Mouse (Mus musculus): ENCODE measurements around the gene Susd3. TPM values are rescaled to one million over a fixed set of nuclear protein-coding genes. Genes with fewer than 3 reads are reported as not detected.

Susd3 gene
- polyA plus RNA-seq, 1 experiment from 2014 or later = 17.9 TPM

DNA sequence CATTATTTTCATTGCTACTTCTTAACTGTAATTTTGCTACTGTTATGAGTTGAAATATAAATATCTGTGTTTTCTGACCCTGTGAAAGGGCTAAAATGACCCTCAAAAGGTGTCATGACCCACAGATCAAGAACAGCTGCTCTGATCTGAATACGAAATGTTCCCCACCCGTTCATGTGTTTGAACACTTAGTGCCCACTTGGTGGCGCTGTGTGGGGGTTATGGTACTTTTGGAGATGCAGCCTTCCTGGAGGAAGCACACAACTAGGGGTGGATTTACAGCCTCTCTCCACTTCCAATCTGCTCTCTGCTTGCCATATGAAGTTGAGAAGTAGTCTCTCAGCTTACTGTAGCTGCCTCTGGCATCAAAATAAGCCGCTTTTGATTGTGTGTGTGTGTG is 13.8 kb downstream of the Susd3 start:
- H3K27ac ChIP-seq = no peak overlapping the region
- H3K4me3 ChIP-seq (ENCODE audit: inconsistent target) = no peak overlapping the region
- H3K36me3 ChIP-seq (ENCODE audit: inconsistent target) = peaks cover 92% of the 10 kb centered on the region
- H3K79me2 ChIP-seq (ENCODE audit: inconsistent target) = peaks cover 20% of the 10 kb centered on the region
- WGBS (ENCODE audit: missing documents) = 95% methylated on average over 4 of the region's 4 CpGs

DNA sequence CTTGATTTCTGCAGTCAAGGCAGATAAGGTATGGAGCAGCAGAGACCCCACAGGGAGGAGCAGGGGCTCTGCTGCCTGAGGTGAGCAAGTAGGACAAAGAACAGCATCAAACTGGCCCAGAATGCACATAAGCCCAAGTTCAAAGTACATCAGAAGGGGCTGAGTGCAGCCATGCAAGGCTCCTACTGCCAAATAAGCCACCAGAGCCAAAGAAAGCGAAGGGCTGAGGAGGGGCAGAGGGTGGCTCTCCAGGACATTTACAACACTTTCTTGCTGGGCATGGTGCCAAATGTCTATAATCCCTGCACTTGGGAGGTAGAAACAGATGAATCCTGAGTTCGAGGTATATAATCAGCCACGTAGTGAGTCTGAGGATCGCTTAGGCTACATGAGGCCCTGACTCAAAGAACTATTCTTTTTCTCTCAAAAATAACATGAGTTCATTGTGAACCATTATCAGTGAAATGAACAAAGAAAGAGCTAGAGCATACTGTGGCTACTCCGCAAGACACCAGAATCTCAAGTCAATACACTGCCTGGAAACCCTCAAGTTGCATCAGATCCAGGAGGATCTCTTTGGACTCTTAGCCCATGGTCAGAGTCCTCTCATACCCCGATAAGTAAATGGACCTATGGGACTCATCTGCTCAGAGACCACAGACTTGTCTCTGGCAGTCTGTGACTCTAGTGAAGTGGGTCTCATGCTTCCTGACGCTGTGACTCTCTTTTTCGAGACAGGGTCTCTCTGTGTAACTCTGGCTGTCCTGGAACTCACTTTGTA is 14.5 kb downstream of the Susd3 start:
- peaks cover 12% of the 10 kb centered on the region for H3K79me2 ChIP-seq (ENCODE audit: inconsistent target)
- H3K36me3 ChIP-seq (ENCODE audit: inconsistent target) = peaks cover 85% of the 10 kb centered on the region
- no peak overlapping the region for H3K27ac ChIP-seq
- 98% methylated on average over 8 of the region's 8 CpGs for WGBS (ENCODE audit: missing documents)
- H3K4me3 ChIP-seq (ENCODE audit: inconsistent target) = no peak overlapping the region

DNA sequence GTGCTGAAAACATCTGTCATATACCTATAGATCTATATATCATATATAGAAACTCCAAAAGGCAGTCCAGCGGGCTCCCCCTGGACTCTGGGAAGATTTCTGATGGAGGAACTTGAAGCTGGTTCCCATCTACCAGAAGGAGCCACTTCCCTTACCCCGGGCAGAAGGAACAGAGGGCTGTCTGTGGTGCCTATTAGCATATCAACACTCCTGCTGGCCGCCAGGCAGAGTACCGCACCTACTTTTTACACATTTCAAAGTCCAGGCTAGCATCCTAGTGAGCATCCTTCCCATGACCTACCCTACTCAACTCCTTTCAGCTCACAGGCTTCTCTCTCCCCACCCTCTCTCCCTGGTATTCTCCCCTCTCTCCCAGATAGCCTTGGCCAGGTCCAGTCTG is 22.9 kb downstream of the Susd3 start:
- Histone ChIP-seq H3K27ac (no peak overlapping the region), H3K4me3 (ENCODE audit: inconsistent target) (no peak overlapping the region), H3K79me2 (ENCODE audit: inconsistent target) (no peaks in the 10 kb centered on the region), H3K36me3 (ENCODE audit: inconsistent target) (peaks cover 8% of the 10 kb centered on the region; the same call in 1 of the 2 replicates)
- 57% methylated on average over 4 of the region's 4 CpGs for WGBS (ENCODE audit: missing documents)

DNA sequence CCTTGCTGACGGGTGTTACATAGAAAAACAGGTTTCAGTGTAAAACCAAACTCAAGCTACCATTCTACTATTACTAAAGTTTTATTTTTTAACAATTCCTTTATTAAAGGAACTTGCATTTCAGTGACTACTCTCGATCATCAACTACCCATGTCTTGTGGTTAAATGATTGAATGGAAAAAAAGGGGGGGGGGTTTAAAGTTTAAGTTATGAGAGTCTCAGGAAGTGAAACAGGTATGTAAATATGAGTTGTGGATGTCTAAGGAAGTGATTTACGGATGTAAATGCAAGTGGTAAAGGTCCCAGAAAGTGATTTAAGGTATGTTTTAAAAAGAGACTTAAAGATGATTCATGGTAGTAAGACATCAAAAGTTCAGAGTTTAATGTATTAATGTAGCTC is 23.3 kb downstream of the Susd3 start:
- WGBS (ENCODE audit: missing documents) = 55% methylated on average over 3 of the region's 3 CpGs
- Histone ChIP-seq H3K79me2 (ENCODE audit: inconsistent target) (no peaks in the 10 kb centered on the region), H3K36me3 (ENCODE audit: inconsistent target) (peaks cover 3% of the 10 kb centered on the region; the same call in 1 of the 2 replicates), H3K4me3 (ENCODE audit: inconsistent target) (no peak overlapping the region), H3K27ac (no peak overlapping the region)

DNA sequence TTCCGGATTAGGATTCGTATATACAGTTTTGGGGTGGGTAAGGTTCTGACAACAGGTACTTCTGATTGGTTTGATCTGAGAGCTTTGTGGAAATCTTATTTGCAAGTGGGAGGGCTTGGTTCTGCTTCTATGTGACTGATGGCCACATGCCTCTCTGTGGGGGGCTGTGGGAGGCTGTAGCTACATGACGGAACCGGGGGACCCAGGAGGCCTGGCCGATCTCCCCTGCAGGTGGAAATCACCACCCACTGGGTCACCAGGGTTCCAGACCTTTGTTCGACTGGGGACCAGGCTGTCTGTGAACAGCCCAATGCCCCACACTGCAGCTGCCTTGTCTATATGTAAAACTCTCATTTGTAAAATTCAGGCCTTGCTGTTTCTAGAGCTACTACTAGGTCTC is 23.8 kb downstream of the Susd3 start:
- WGBS (ENCODE audit: missing documents) = 89% methylated on average over 6 of the region's 6 CpGs
- no peak overlapping the region for H3K27ac ChIP-seq
- H3K4me3 ChIP-seq (ENCODE audit: inconsistent target) = no peak overlapping the region
- H3K36me3 ChIP-seq (ENCODE audit: inconsistent target) = no peaks in the 10 kb centered on the region; the same call in 1 of the 2 replicates
- H3K79me2 ChIP-seq (ENCODE audit: inconsistent target) = no peaks in the 10 kb centered on the region

DNA sequence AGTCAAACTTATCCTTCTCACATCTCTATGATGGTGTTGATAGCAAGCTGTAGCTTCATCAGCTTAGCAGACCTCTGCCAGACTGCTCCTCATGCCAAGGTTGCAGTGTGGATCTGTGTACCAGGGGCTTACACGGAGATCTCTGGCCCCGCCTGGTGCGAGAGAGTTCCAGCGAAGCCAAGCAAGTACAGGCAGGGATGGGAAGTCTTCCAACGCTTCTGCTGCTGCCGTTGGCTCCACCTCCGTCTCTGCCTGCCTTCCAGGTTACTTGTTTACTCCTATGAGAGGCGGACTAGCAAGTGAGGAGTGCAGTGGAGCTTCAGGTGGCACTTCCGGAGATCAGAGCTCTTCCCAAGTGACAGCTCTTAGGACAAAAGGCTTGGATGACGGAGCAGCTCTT is 24.2 kb downstream of the Susd3 start:
- H3K27ac ChIP-seq = no peak overlapping the region
- no peaks in the 10 kb centered on the region for H3K36me3 ChIP-seq (ENCODE audit: inconsistent target)
- WGBS (ENCODE audit: missing documents) = 75% methylated on average over 10 of the region's 10 CpGs
- H3K4me3 ChIP-seq (ENCODE audit: inconsistent target) = no peak overlapping the region
- H3K79me2 ChIP-seq (ENCODE audit: inconsistent target) = no peaks in the 10 kb centered on the region

DNA sequence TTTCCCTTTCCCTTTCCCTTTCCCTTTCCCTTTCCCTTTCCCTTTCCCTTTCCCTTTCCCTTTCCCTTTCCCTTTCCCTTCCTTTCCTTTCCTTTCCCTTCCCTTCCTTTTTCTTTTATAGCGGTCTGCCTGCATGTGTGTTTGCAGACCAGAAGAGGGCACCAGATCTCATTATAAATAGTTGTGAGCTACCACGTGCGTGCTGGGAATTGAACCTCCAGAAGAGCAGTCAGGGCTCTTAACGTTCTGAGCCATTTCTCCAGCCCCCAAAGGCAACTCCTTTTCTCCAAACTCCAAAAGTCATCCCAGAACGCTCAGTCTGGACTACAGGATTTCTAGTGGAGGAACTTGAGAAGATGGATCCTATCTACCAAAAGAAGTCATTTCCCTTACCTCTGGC is 27.6 kb downstream of the Susd3 start:
- no peak overlapping the region for H3K27ac ChIP-seq
- H3K4me3 ChIP-seq (ENCODE audit: inconsistent target) = no peak overlapping the region
- no peaks in the 10 kb centered on the region for H3K79me2 ChIP-seq (ENCODE audit: inconsistent target)
- WGBS (ENCODE audit: missing documents) = 80% methylated on average over 5 of the region's 5 CpGs
- H3K36me3 ChIP-seq (ENCODE audit: inconsistent target) = no peaks in the 10 kb centered on the region

DNA sequence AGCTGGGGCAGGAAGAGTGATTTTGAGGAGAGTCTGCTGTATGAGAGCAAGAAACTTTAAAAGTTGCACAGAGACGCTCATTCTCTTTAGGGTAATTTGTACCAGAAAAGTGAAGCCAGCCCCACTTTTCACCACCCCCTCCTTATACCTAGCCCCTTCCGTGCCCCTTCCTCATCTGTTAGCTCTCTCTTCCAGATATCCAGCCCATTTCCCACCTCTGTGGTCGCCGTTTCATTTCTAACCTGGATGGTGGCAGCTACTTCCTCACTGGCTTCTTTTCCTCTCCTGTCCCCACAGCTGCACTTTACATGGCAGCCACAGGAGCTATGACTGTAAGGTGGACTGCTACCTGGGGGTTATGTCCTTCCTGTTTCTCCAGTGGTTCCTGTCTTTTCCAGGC is 29.1 kb downstream of the Susd3 start:
- no peaks in the 10 kb centered on the region for H3K36me3 ChIP-seq (ENCODE audit: inconsistent target)
- 73% methylated on average over 4 of the region's 4 CpGs for WGBS (ENCODE audit: missing documents)
- no peak overlapping the region for H3K27ac ChIP-seq
- peaks cover 12% of the 10 kb centered on the region for H3K79me2 ChIP-seq (ENCODE audit: inconsistent target)
- no peak overlapping the region for H3K4me3 ChIP-seq (ENCODE audit: inconsistent target)

DNA sequence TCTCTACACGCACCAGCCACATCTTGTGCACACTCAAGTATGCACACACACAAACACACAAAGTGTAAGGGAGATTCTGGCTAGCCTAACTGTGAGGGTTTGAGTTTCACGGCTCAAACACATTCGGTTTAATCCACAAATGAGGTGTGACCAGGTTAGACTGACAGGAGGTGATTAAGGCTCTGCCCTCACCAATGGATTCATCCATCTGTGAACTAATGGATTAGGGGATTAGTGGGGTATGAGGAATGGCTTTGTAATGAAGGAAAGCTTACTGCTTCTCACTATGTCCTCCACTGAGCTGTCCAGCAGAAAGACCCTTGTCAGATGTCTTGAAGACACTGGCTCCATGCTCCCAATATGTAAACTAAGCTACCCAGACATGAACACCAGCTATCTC is 29.9 kb downstream of the Susd3 start:
- Histone ChIP-seq H3K36me3 (ENCODE audit: inconsistent target) (no peaks in the 10 kb centered on the region), H3K4me3 (ENCODE audit: inconsistent target) (no peak overlapping the region), H3K79me2 (ENCODE audit: inconsistent target) (peaks cover 19% of the 10 kb centered on the region), H3K27ac (no peak overlapping the region)
- 96% methylated on average over 3 of the region's 3 CpGs for WGBS (ENCODE audit: missing documents)

DNA sequence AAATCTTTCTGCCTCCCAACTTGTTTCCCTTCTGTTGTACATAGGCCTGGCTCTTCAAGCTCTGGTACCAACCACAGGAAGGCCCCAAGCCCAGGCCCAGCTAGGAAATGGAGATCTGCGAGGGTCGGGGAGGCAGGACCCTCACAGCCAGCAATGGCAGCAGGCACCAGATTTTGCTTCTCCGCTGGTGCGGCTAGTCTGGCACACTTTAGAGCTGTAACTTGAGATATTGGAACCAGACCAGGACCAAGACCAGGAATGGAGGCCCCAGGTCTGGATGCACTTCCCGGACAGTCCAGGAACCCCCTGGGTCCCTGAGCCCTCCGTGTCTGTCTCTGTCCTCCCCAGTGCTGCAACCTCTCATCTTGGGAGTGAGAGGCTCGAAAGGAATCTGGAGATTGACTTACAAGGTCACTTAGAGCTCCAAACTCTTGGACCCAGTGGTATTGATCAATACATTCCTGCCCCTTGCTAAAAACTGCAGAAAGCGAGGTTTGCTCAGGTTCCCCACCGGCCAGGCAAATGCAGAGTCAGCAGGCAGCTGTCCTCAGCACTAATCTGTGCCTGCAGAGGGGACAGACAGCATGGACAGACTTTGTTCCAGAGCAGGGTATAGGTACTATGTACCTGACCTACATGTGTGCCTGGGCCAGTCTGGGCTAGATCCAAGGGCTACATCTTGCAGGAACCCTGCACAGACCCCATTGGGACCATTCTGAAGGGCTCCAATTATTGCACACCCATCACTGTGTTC is 31.5 kb downstream of the Susd3 start:
- peak overlapping the region; percentile 84; the same call in 1 of the 2 replicates for H3K27ac ChIP-seq
- peaks cover 36% of the 10 kb centered on the region for H3K79me2 ChIP-seq (ENCODE audit: inconsistent target)
- H3K4me3 ChIP-seq (ENCODE audit: inconsistent target) = no peak overlapping the region
- H3K36me3 ChIP-seq (ENCODE audit: inconsistent target) = no peaks in the 10 kb centered on the region
- 95% methylated on average over 9 of the region's 9 CpGs for WGBS (ENCODE audit: missing documents)

DNA sequence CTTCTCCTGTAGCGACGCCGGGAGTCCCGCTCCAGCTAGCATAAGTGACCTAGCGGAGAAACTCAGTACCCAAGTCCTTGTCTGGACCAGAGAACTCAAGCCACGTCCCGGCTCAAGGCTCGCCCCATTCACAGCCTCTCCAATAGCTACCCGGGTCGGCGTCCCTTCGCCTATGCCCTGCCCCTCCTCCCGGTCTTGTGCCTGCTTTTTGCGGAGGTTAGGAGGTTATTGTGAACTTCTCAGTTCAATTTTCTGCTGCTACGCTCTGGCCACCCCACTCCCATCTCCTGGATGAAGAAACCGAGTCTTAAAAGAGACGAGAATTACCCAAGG is 32.3 kb downstream of the Susd3 start:
- H3K36me3 ChIP-seq (ENCODE audit: inconsistent target) = no peaks in the 10 kb centered on the region
- peak overlapping the region; percentile 32 for H3K4me3 ChIP-seq (ENCODE audit: inconsistent target)
- H3K79me2 ChIP-seq (ENCODE audit: inconsistent target) = peaks cover 44% of the 10 kb centered on the region
- WGBS (ENCODE audit: missing documents) = 3% methylated on average over 17 of the region's 17 CpGs
- peak overlapping the region; percentile 84 for H3K27ac ChIP-seq

DNA sequence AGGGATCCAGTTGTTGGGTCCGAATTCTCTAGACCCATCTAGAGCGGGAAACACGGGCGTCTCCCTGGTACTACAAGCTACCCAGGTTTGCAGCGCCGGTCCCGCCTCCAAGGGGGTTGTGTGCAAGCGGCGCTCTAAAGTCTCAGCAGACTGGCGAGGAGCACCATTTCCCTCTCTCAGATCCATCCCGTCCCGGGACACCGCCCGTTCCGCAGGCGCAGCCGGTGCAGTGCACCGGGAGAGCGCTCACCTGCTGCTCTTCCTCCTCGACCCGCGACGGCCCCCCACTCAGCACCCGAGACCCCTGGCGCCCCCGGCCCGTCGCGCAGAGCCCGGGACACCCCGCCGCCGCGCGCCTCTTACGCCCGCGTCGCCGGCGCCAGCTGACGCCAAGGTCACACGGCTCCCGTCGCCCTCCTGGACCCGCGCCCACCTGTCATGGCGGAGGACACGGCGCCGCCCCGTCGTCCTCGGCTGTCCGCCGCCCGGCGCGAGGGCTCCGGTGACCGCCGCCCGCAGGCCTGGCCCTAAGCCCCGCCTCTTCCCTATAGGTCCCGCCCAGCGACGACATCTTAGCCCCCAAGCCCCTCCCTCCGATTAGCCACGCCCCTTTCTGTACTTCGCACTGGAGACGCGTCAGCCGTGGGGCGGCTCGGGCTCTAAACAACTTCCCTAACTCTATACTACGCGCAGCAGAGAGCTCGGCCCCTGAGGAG is 32.8 kb downstream of the Susd3 start, which contains the start of gene Card19:
Card19 (minus strand) TSS at position 534 of the 716 bp plus-strand sequence.
- under 1% methylated on average over 58 of the region's 78 CpGs for WGBS (ENCODE audit: missing documents)
- H3K36me3 ChIP-seq (ENCODE audit: inconsistent target) = no peaks in the 10 kb centered on the region
- peak within 1 kb of the TSS; percentile 98 for H3K27ac ChIP-seq

DNA sequence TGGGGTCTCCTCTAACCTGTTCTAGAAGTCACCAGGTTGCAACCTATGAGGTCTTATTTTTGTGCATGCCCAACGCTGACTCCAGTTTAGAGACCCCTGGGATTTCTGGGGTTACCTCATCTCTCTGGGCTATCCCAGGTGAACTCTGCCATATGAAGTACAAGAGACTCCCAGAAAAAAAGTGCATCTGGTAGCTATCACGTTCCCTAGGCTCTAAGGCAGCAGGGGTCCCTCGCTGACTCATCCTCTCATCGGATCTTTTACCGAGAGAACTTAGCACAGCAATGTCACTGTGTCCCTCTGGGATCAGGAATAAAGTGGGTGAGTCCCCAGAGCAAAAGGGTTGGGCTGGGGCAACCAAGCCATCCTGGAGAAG is 33.4 kb downstream of the Susd3 start:
- 13% methylated on average over 5 of the region's 5 CpGs for WGBS (ENCODE audit: missing documents)
- peak overlapping the region; percentile 85 for H3K4me3 ChIP-seq (ENCODE audit: inconsistent target)
- H3K79me2 ChIP-seq (ENCODE audit: inconsistent target) = peaks cover 54% of the 10 kb centered on the region
- H3K27ac ChIP-seq = peak overlapping the region; percentile 98
- no peaks in the 10 kb centered on the region for H3K36me3 ChIP-seq (ENCODE audit: inconsistent target)

More for the DNA sequence above, 32.8 kb downstream of the Susd3 start, which contains the start of gene Card19:
- Histone ChIP-seq H3K79me2 (ENCODE audit: inconsistent target) (peaks cover 49% of the 10 kb centered on the region), H3K4me3 (ENCODE audit: inconsistent target) (peak within 1 kb of the TSS; percentile 85)

DNA sequence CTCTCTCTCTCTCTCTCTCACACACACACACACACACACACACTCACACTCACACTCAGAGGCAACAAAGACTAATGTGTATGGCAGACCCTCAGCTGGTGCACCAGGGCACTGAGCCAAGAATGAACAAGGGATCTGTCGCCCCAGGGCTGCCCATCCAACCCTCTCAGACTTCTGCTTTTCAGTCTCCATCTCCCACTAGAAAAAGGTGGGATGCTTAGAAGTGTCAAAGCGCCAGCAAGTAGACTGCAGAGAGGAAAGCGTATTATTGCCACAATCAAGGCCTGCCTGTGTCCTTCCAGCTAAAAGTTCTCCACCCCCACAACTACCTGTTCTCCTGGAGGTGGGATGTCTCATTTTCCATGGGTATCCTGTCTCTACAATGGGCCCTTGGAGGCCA is 34.1 kb downstream of the Susd3 start:
- WGBS (ENCODE audit: missing documents) = 10% methylated on average over 3 of the region's 3 CpGs
- Histone ChIP-seq H3K36me3 (ENCODE audit: inconsistent target) (no peaks in the 10 kb centered on the region), H3K27ac (peak overlapping the region; percentile 98), H3K4me3 (ENCODE audit: inconsistent target) (peak overlapping the region; percentile 85), H3K79me2 (ENCODE audit: inconsistent target) (peaks cover 61% of the 10 kb centered on the region)

DNA sequence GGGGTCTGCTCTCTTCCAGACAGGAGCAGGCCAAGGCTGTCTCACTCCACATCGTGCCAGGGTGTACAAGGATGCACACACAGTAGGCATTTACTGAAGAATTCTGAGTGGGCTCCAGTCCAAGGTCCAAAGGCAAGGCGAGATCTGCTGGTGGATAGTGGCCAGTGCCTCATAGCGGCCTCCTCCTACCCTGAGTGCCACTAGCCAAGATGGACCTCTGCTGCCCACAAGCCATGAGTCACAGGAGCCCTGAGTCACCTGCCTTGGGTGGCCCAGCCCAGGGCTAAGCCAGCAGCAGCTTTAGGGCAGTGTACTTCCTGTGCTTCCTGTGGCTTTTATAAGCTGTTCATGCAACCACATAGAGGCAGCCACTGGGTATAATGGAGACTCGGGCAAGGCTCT is 35.0 kb downstream of the Susd3 start:
- Histone ChIP-seq H3K4me3 (ENCODE audit: inconsistent target) (peak overlapping the region; percentile 85), H3K27ac (peak overlapping the region; percentile 98), H3K79me2 (ENCODE audit: inconsistent target) (peaks cover 70% of the 10 kb centered on the region), H3K36me3 (ENCODE audit: inconsistent target) (no peaks in the 10 kb centered on the region)
- 10% methylated on average over 4 of the region's 4 CpGs for WGBS (ENCODE audit: missing documents)

Measured in macrophage (primary cell).